Mouse (Mus musculus) liver, embryonic 13.5 days (tissue): ENCODE data around the gene Retnlb. TPM values are rescaled to one million over a fixed set of nuclear protein-coding genes. Genes with fewer than 3 reads are reported as not detected.
"Not testable (repeated sequence)": the region's sequence is repeated elsewhere in the genome, so short reads cannot be mapped to it uniquely, and the experiment has no call there.

Experiments used
- ATAC-seq: fragments of 200-750 bp; cut with Nextera tagmentation; 2 replicates; pipeline ENCODE4 v1.8.0; 2017; ENCODE audit warnings: low read depth, mild to moderate bottlenecking, moderate number of reproducible peaks, moderate library complexity
- DNase-seq: peaks from one replicate; pipeline ENCODE4 v3.0.0; 2022
- H3K27ac ChIP-seq: fragments of 300-500 bp; sonication (generic); 2 replicates; pipeline ENCODE4 v1.5.1; 2015; ENCODE audit warnings: moderate library complexity, mild to moderate bottlenecking, inconsistent platforms
- H3K27me3 ChIP-seq: fragments of 300-500 bp; sonication (generic); 2 replicates; pipeline ENCODE4 v1.6.1; 2015; ENCODE audit warnings: mild to moderate bottlenecking, inconsistent platforms
- H3K36me3 ChIP-seq: fragments of 300-500 bp; sonication (generic); 2 replicates; pipeline ENCODE4 v1.6.1; 2015; ENCODE audit warnings: mild to moderate bottlenecking, inconsistent platforms
- H3K4me1 ChIP-seq: fragments of 300-500 bp; sonication (generic); replicated peaks from 2 replicates; pipeline ENCODE4 v1.6.1; 2015; ENCODE audit warnings: inconsistent platforms
- H3K4me2 ChIP-seq: fragments of 300-500 bp; sonication (generic); 2 replicates; pipeline ENCODE4 v1.6.1; 2015; ENCODE audit warnings: inconsistent platforms, mild to moderate bottlenecking, moderate library complexity
- H3K4me3 ChIP-seq: fragments of 300-500 bp; sonication (generic); replicated peaks from 2 replicates; pipeline ENCODE4 v1.5.1; 2015; ENCODE audit warnings: mild to moderate bottlenecking, inconsistent platforms
- H3K9ac ChIP-seq: fragments of 300-500 bp; sonication (generic); 2 replicates; pipeline ENCODE4 v1.6.1; 2015; ENCODE audit warnings: mild to moderate bottlenecking, inconsistent platforms
- H3K9me3 ChIP-seq: fragments of 300-500 bp; sonication (generic); replicated peaks from 2 replicates; pipeline ENCODE4 v1.6.1; 2016; ENCODE audit warnings: inconsistent platforms
- WGBS: fragments of 180-500 bp; shearing (Covaris S2); methylation state at CpG from one replicate; pipeline ENCODE4 v1.1.7; 2015; ENCODE audit not compliant: insufficient replicate concordance; 5-methylcytosine and 5-hydroxymethylcytosine counted together
- polyA plus RNA-seq: library from polyadenylated mRNA; unstranded; fragments of >200 nt; fragmentation: Nextera tagmentation; extraction: Ambion mirVana; gene quantifications from 2 replicates; pipeline ENCODE4 v1.2.1, GENCODE M21; 2015

The Retnlb gene
- polyA plus RNA-seq, 1 experiment from 2014 or later: not detected

DNA sequence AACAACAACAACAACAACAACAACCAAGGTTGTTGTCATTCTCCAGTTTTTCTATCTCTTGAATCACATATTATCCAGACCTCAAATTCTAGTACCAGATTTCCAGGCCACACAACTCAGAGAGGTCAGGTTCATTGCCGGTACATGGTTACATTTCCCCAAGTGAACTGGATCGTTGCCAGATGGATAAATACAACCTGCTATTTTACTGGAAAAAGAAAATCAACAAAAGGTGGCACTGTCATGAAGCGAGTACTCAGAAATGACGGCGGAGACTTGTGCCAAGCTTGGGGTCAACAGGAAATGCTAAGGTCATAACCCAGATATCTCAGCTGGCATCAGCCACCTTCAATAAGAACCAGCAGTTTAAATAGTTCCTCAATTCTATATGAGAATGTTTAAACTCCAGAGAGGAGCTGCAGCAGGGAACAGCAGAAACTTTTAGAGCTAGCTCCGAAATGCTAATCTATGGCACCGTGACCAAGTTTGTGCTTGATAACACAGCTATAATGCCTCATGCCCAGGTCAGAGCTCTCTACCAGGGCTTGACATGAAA, 4.7 kb upstream of the Retnlb start:
- no peaks in the 10 kb centered on the region for H3K9me3 ChIP-seq
- DNase-seq: no peak
- no peak overlapping the region for H3K4me3 ChIP-seq
- H3K27ac ChIP-seq: no peak overlapping the region
- no peaks in the 10 kb centered on the region for H3K27me3 ChIP-seq
- H3K4me2 ChIP-seq: no peak overlapping the region
- 67% methylated on average over 7 of the region's 7 CpGs for WGBS
- no peaks in the 10 kb centered on the region for H3K36me3 ChIP-seq
- no peak for ATAC-seq
- no peak overlapping the region for H3K9ac ChIP-seq
- H3K4me1 ChIP-seq: no peaks in the 10 kb centered on the region

DNA sequence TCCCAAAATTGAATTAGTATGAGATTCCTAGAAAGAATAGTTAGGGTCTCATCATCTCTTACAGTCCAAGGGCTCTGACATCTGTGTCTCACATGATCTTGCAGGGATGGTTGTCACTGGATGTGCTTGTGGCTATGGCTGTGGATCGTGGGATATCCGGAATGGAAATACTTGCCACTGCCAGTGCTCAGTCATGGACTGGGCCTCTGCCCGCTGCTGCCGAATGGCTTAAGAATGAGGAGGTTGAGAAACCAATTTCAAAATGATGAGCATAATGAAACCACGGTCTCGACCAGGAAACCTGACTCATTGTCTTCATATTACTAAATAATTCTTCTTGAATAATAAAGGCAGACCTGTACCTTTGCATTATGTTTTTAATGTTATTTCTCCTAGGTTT, 1.9 kb downstream of the Retnlb start:
- ATAC-seq: no peak
- WGBS: 68% methylated on average over 6 of the region's 6 CpGs

DNA sequence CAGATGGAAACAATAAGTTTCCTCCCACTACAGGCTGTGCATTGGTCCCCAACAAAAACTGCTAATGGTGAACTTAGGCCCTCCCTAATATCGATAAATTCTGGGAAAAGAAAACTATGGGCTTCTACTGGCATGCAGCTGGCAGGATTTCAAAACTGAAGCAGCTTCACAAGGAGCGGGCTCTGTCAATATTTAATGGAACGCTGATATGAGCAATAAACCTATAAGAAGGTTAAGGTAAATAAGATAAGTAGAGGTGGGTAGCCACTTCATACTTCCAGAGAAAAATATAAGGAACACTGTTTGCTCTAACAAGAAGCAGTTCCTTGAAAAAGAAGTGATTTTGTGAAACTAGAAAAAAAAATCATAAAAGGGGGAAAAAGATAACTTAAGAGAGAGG, 9.8 kb downstream of the Retnlb start:
- WGBS: 58% methylated on average over 3 of the region's 3 CpGs
- DNase-seq: no peak

More for the DNA sequence above, 1.9 kb downstream of the Retnlb start:
- H3K4me3 ChIP-seq: no peak overlapping the region
- no peak overlapping the region for H3K4me2 ChIP-seq
- no peaks in the 10 kb centered on the region for H3K4me1 ChIP-seq
- no peak overlapping the region for H3K9ac ChIP-seq
- no peaks in the 10 kb centered on the region for H3K36me3 ChIP-seq
- no peak for DNase-seq
- no peak overlapping the region for H3K27ac ChIP-seq
- H3K9me3 ChIP-seq: no peaks in the 10 kb centered on the region
- no peaks in the 10 kb centered on the region for H3K27me3 ChIP-seq

DNA sequence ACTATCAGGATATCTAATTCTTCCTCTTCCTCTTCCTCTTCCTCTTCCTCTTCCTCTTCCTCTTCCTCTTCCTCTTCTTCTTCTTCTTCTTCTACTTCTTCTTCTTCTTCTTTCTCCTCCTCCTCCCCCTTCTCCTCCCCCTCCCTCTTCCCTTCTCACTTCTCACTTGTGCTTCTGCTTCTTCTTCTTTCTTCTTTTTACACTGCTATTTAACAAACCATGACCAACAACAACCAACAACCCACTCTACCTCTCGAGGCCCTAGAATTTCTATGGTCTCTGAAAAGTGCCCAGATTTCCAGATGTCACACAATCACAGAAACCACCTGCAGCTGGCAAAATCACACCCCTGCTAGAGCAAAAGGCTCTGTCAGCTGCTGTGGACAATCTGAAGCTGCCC, 11.0 kb downstream of the Retnlb start:
- WGBS: 23% methylated on average over 1 of the region's 1 CpGs
- ATAC-seq (no peak), DNase-seq (no peak)
- Histone ChIP-seq H3K27ac (no peak overlapping the region), H3K9me3 (no peaks in the 10 kb centered on the region), H3K27me3 (no peaks in the 10 kb centered on the region), H3K4me1 (no peaks in the 10 kb centered on the region), H3K4me2 (no peak overlapping the region), H3K4me3 (no peak overlapping the region), H3K9ac (no peak overlapping the region), H3K36me3 (no peaks in the 10 kb centered on the region)

More for the DNA sequence above, 9.8 kb downstream of the Retnlb start:
- no peak overlapping the region for H3K4me3 ChIP-seq
- no peak overlapping the region for H3K4me2 ChIP-seq
- H3K4me1 ChIP-seq: no peaks in the 10 kb centered on the region
- ATAC-seq: no peak
- no peaks in the 10 kb centered on the region for H3K9me3 ChIP-seq
- no peak overlapping the region for H3K27ac ChIP-seq
- H3K27me3 ChIP-seq: no peaks in the 10 kb centered on the region
- no peak overlapping the region for H3K9ac ChIP-seq
- H3K36me3 ChIP-seq: no peaks in the 10 kb centered on the region

DNA sequence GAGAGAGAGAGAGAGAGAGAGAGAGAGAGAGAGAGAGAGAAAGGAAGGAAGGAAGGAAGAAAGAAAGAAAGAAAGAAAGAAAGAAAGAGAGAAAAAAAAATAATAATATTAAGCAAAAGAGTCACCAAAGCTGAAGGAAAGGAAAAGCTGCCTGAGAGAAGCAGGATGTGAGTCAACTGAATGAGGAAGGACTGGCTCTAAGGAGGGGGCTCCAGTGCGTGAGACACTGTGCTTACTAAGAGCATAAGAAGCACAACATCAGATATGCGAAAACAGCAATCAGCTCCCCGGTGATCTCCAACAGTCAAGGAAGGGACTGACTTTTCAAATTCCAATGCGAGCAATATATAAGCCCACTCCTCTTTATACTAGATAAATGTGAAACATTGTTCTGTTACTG, 12.4 kb downstream of the Retnlb start:
- Histone ChIP-seq H3K27me3 (no peaks in the 10 kb centered on the region), H3K4me2 (no peak overlapping the region), H3K4me3 (no peak overlapping the region), H3K27ac (no peak overlapping the region), H3K4me1 (no peaks in the 10 kb centered on the region), H3K9me3 (no peaks in the 10 kb centered on the region), H3K36me3 (no peaks in the 10 kb centered on the region), H3K9ac (no peak overlapping the region)
- no peak for ATAC-seq
- no peak for DNase-seq
- 46% methylated on average over 4 of the region's 4 CpGs for WGBS

DNA sequence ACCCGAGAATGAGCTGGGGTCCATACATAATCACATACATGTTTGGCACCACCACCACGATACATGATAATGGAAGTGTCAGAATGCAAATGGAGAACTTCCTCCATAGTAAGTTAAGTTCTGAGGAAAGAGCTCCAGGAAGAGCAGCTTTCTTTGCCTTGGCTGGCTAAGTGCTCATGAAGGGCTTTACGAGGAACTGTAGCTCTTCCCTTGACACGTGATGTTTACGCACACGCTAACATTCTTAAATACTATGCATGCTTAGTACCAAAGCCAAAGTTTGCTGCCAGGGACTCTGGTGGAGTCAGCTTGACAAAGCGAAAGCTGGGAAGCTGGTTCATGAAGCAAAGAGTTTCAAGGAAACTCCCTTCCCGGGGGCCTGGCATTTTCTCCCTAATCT, 15.4 kb downstream of the Retnlb start:
- WGBS: 66% methylated on average over 8 of the region's 8 CpGs

DNA sequence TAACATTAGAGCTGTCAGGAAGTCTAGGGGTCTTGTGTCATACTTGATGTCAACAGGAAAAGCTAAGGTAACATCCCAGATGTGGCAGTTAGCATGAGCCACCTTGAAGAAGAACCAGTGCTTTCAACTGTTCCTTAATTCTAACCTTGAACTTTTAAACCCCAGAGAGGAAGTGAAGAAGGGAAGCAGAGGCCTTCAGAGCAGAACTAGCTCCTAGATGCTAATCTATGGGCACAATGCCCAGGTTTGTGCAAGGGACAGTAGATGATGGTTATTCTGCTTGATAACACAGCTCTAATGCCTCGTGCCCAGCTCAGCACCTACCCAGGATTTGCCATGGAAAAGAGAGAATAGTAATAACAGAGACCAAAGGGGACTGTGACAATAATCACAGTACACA, 17.0 kb downstream of the Retnlb start:
- not testable (repeated sequence) for ATAC-seq, H3K36me3 ChIP-seq, DNase-seq, H3K4me1 ChIP-seq, H3K27me3 ChIP-seq, H3K9me3 ChIP-seq, H3K4me3 ChIP-seq, H3K27ac ChIP-seq, H3K4me2 ChIP-seq, H3K9ac ChIP-seq
- 24% methylated on average over 1 of the region's 1 CpGs for WGBS

More for the DNA sequence above, 15.4 kb downstream of the Retnlb start:
- Histone ChIP-seq H3K27me3 (no peaks in the 10 kb centered on the region), H3K4me3 (no peak overlapping the region), H3K36me3 (no peaks in the 10 kb centered on the region), H3K9me3 (no peaks in the 10 kb centered on the region), H3K9ac (no peak overlapping the region), H3K4me2 (no peak overlapping the region), H3K4me1 (no peaks in the 10 kb centered on the region), H3K27ac (no peak overlapping the region)
- DNase-seq (no peak), ATAC-seq (no peak)

DNA sequence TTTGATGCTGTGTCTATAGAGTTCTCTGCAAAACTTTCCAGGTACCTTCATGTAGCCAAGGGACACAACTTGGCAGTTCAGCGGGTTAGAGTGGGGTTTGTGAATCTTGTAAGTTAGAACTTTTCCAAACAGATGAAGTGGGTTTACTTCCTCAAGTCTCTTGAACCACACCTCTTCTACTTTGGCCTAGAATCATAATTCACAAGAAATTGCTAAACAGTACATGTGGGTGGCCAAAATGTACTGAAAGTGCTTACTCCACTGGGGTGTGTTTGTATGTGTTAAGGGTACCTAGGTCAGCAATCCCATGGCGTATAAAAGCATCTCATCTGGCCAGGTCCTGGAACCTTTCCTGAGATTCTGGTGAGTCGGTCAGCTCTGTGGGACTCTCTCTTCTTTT, 25.6 kb downstream of the Retnlb start, which contains the start of gene Retnla:
Gene Retnla, plus strand, starts transcription at position 286 of the 400 bp plus-strand sequence.
- Histone ChIP-seq H3K9ac (no peak within 1 kb of the TSS), H3K27me3 (no peaks in the 10 kb centered on the region), H3K4me2 (no peak within 1 kb of the TSS), H3K9me3 (no peaks in the 10 kb centered on the region), H3K36me3 (no peaks in the 10 kb centered on the region), H3K27ac (no peak within 1 kb of the TSS), H3K4me3 (no peak within 1 kb of the TSS), H3K4me1 (no peaks in the 10 kb centered on the region)
- no peak for ATAC-seq
- WGBS: 61% methylated on average over 3 of the region's 3 CpGs
- DNase-seq: no peak

DNA sequence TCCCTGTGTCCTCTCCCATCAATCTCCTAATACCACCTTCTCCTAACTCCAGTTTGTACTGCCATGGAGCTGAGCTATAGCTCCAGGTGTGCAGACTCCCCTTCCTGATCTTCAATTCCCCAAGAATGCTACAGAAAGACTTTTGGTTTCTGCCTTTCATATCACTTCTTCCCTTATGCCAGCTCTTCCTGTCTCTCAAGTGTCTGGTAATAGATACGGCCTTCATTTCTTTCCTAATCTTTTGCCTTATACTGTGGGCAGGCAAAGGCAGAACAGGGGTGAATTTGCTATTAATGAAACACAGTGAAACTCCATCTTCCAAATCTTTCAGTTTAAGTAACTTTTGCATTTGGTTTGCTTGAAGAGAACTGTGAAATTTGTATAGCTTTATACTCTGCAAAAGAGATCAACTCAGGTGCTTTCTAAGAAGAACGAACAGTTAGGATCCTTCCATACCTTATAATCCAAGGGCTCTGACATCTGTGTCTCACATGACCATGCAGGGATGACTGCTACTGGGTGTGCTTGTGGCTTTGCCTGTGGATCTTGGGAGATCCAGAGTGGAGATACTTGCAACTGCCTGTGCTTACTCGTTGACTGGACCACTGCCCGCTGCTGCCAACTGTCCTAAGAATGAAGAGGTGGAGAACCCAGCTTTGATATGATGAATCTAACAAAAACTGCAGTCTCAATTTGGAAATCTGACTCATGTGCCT, 27.2 kb downstream of the Retnlb start:
- Histone ChIP-seq H3K27ac (no peak overlapping the region), H3K9ac (no peak overlapping the region), H3K9me3 (no peaks in the 10 kb centered on the region), H3K4me3 (no peak overlapping the region), H3K4me1 (no peaks in the 10 kb centered on the region), H3K36me3 (no peaks in the 10 kb centered on the region), H3K4me2 (no peak overlapping the region), H3K27me3 (no peaks in the 10 kb centered on the region)
- WGBS: 52% methylated on average over 4 of the region's 4 CpGs
- ATAC-seq: no peak
- no peak for DNase-seq

DNA sequence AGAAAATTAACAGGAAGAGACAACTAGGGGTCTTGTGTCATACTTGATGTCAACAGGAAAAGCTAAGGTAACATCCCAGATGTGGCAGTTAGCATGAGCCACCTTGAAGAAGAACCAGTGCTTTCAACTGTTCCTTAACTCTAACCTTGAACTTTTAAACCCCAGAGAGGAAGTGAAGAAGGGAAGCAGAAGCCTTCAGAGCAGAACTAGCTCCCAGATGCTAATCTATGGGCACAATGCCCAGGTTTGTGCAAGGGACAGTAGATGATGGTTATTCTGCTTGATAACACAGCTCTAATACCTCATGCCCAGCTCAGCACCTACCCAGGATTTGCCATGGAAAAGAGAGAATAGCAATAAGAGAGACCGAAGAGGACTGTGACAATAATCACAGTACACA, 48.3 kb downstream of the Retnlb start:
- not testable (repeated sequence) for ATAC-seq, H3K9me3 ChIP-seq, H3K4me3 ChIP-seq, H3K27me3 ChIP-seq, H3K4me1 ChIP-seq, H3K4me2 ChIP-seq, H3K9ac ChIP-seq, H3K36me3 ChIP-seq, H3K27ac ChIP-seq, DNase-seq
- WGBS: 74% methylated on average over 1 of the region's 1 CpGs

DNA sequence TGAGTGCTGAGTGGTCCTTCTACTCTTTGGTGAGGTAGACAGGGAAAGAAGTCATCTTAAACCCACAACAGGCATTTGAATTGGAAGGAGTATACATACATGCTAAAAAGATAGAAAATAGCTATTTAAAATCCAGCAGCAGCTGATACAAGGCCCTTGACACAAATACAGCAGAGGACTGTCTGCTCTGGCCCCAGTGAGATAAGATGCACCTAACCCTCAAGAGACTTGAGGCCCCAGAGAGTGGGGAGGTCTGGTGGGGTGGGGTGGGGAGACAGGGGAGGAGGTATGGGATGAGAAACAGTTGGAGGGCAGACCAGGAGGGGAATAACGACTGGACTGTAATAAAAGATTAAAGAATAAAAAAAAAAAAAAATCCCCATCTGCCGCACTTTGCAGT, 51.0 kb downstream of the Retnlb start:
- H3K9ac ChIP-seq: no peak overlapping the region
- H3K36me3 ChIP-seq: no peaks in the 10 kb centered on the region
- no peaks in the 10 kb centered on the region for H3K27me3 ChIP-seq
- WGBS: 42% methylated on average over 2 of the region's 2 CpGs
- no peak overlapping the region for H3K4me2 ChIP-seq
- no peak overlapping the region for H3K27ac ChIP-seq
- DNase-seq: peak; percentile 20
- H3K4me3 ChIP-seq: no peak overlapping the region
- ATAC-seq: peak; percentile 79
- no peaks in the 10 kb centered on the region for H3K9me3 ChIP-seq
- H3K4me1 ChIP-seq: peaks cover 8% of the 10 kb centered on the region; the same call in 1 of the 2 replicates
